Comparison of ENCODE assay signal across 8 mouse cellular contexts in the genomic region with DNA sequence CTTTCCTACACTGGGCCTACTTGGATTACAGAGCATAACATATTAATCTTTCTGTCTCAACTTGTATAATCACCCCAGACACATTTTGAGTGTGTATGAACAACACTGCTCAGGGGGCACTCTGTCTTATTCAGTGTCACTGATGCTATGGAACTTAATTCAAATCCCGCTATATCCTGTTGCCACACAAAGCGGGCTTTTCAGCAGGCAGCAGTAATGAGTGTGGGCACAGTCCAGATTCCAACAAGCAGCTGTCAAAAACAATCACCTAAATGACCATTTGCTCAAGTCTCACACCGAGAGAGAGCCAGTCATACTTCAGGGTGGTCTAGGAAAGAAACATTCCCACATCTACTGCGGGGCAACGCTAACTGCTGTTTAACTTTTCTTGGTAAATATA. TPM values are rescaled to one million over a fixed set of nuclear protein-coding genes. Genes with fewer than 3 reads are reported as not detected.
DNase-seq lines count a peak whose midpoint lies in the region; TF ChIP-seq lines count a peak whose summit lies in the region.

No protein-coding gene starts in this region.

- H3K4me1 ChIP-seq in heart, embryonic 10.5 days: peaks cover 36% of the 10 kb centered on the region
- H3K4me1 ChIP-seq in E14TG2a.4 (replicated peaks; ENCODE audit: low read depth, low read length): peaks cover 85% of the 10 kb centered on the region
- H3K4me1 ChIP-seq in hindbrain, embryonic 10.5 days (replicated peaks): peaks cover 34% of the 10 kb centered on the region

- no peak for DNase-seq in heart, embryonic 10.5 days (ENCODE audit: low spot score)
- DNase-seq in heart, postnatal 14 days: no peak
- no peak for DNase-seq in hindbrain, embryonic 10.5 days (ENCODE audit: low spot score)
- DNase-seq in layer of hippocampus, adult 18-20 months (ENCODE audit: low spot score in 2 of 2): no peak
- no peak for DNase-seq in left cerebral cortex, adult 18-20 months (ENCODE audit: low spot score in 2 of 2)
- DNase-seq in spleen, adult 18-20 months: no peak

- WGBS in heart, embryonic 10.5 days: 65% methylated on average over 5 of the region's 5 CpGs
- WGBS in hindbrain, embryonic 10.5 days: 49% methylated on average over 5 of the region's 5 CpGs
- 93% methylated on average over 5 of the region's 5 CpGs for WGBS in macrophage (ENCODE audit: missing documents)

- intact Hi-C loops in heart, postnatal 14 days (cut with DNase I): loop anchor here (5.0 kb wide), 1 partner anchor 205 kb away; no protein-coding TSS in a partner anchor

- H3K27me3 ChIP-seq in heart, embryonic 10.5 days (ENCODE audit: insufficient read depth, poor library complexity, severe bottlenecking): no peaks in the 10 kb centered on the region
- no peaks in the 10 kb centered on the region for H3K27me3 ChIP-seq in E14TG2a.4 (ENCODE audit: insufficient read depth, low read length)
- no peaks in the 10 kb centered on the region for H3K27me3 ChIP-seq in hindbrain, embryonic 10.5 days (ENCODE audit: insufficient read depth, poor library complexity, severe bottlenecking)

- H3K4me3 ChIP-seq in heart, embryonic 10.5 days: peak overlapping the region; percentile 96; the same call in 1 of the 2 replicates
- H3K4me3 ChIP-seq in E14TG2a.4 (replicated peaks; ENCODE audit: low read length) (peak overlapping the region; percentile 88), macrophage (ENCODE audit: inconsistent target) (peak overlapping the region; percentile 66; the same call in 1 of the 2 replicates)
- peak overlapping the region; percentile 73; the same call in 1 of the 2 replicates for H3K4me3 ChIP-seq in hindbrain, embryonic 10.5 days

- no peak for TF ChIP-seq CTCF in E14TG2a.4 (conservative IDR thresholded peaks at IDR 0.05; ENCODE audit: low read length)

- no peaks in the 10 kb centered on the region for H3K9me3 ChIP-seq in heart, embryonic 10.5 days
- H3K9me3 ChIP-seq in E14TG2a.4 (ENCODE audit: low read length): no peaks in the 10 kb centered on the region
- no peaks in the 10 kb centered on the region for H3K9me3 ChIP-seq in hindbrain, embryonic 10.5 days

- H3K36me3 ChIP-seq in heart, embryonic 10.5 days: no peaks in the 10 kb centered on the region
- peaks cover 23% of the 10 kb centered on the region for H3K36me3 ChIP-seq in E14TG2a.4 (ENCODE audit: insufficient read depth, low read length)
- H3K36me3 ChIP-seq in hindbrain, embryonic 10.5 days: no peaks in the 10 kb centered on the region
- H3K36me3 ChIP-seq in macrophage (ENCODE audit: inconsistent target): no peaks in the 10 kb centered on the region

- peaks cover 61% of the 10 kb centered on the region; the same call in 1 of the 2 replicates for H3K79me2 ChIP-seq in macrophage (ENCODE audit: inconsistent target)

- no peak overlapping the region for H3K27ac ChIP-seq in heart, embryonic 10.5 days
- H3K27ac ChIP-seq in hindbrain, embryonic 10.5 days: no peak overlapping the region
- H3K27ac ChIP-seq in macrophage: no peak overlapping the region

RNA-seq across cellular contexts. Expression of a gene that starts 2.2 kb away (rescaled TPM):
- 6.1 and 7.2 TPM in 2 replicates for polyA plus RNA-seq in heart, embryonic 10.5 days (2016; fragmentation: Nextera tagmentation; extraction: Ambion mirVana)
- 10 to 100 TPM; 17.5 to 18.0 TPM for total RNA-seq in heart, postnatal 14 days (2021)
- polyA plus RNA-seq in hindbrain, embryonic 10.5 days (2016; fragmentation: Nextera tagmentation; extraction: Ambion mirVana): 4.2 and 6.6 TPM in 2 replicates
- total RNA-seq in macrophage (2018; cell fraction: chromatin; rRNA removed): 10 to 100 TPM in 25 of 26 experiments, 1 to 10 TPM in 1; 9.3 to 91.9 (median 37.5) TPM
- 10 to 100 TPM in 13 of 26 experiments, 1 to 10 TPM in 13; 5.5 to 26.0 (median 10.3) TPM for total RNA-seq in macrophage (2018; cell fraction: cytosol; rRNA removed)
- total RNA-seq in macrophage (2018; cell fraction: nucleus; rRNA removed): 10 to 100 TPM in 25 of 26 experiments, 1 to 10 TPM in 1; 9.2 to 81.8 (median 26.6) TPM
- 5.2 to 12.9 TPM (median 12.6 TPM) in 3 replicates for polyA plus RNA-seq in macrophage (2018)
- total RNA-seq in layer of hippocampus, adult 18-20 months (2021): 10 to 100 TPM; 29.1 to 29.3 TPM
- total RNA-seq in left cerebral cortex, adult 18-20 months (2021): 10 to 100 TPM; 28.8 to 30.4 TPM
